Mouse (Mus musculus) common myeloid progenitor, adult 5-6 weeks (primary cell): ENCODE results near the gene Ppp2r1b. TPM values are rescaled to one million over a fixed set of nuclear protein-coding genes. Genes with fewer than 3 reads are reported as not detected.

Experiments
- ATAC-seq: replicated peaks from 2 replicates; pipeline ENCODE4 v1.8.0; 2016; ENCODE audit warnings: low read depth, mild to moderate bottlenecking, moderate TSS enrichment, inconsistent platforms; ENCODE audit not compliant: poor library complexity, severe bottlenecking
- total RNA-seq: library from RNA; stranded (forward); fragments of 200-1000, 187-1606 nt; gene quantifications from 2 replicates; pipeline ENCODE4 v1.2.3, GENCODE M21; 2017

The Ppp2r1b gene
- total RNA-seq, 1 experiment from 2014 or later, result 66.6 TPM

DNA sequence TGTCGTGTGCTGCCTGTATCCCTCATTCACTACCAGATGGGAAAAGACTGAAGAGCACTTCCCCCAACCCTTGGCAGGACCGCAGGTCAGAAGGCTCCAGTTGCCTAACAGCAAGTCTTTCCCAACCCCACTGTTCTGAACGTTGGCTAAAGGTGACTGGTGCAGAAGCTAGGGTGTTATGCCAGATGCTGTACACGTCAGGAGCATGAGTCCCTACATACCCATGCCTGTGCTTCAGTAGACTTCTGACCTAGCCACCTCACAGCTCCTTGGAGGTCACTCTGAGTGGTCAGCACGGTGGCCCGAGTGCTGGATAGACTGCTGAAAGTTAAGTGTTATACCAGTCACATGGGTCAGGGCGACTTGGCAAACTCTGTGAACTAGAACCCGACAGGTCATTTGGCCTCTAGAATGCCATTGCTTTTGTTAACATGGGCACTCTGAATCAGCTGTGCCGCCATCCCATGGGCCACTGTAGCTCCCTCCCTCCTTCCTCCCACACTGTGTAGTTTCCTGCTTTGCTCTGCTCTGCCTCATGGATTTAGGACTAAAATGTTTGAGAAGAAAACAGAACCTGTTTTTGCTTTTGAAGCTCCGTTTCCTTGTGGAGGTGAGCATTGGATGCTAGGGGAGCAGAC is 9.9 kb upstream of the Ppp2r1b start:
- ATAC-seq, result peak; percentile 57

DNA sequence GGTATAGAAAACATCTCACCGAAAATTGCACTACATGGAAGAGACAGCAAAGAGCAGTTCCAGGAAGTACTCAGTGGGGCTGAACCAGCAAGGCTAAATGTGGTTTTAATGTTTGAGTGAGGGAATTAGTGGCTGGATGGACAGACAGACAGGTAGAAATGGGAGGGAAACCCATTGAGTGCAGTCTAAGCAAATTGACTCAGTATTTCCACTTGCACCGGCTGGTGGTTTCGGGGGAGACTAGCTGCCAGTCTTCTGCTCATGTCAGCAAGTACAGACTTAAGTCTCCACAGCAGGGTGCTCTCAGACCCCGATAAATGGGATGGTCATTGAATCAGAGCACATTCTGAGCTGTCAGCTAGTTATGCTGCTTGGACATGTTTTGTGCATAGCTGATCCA is 9.0 kb upstream of the Ppp2r1b start:
- no peak for ATAC-seq

DNA sequence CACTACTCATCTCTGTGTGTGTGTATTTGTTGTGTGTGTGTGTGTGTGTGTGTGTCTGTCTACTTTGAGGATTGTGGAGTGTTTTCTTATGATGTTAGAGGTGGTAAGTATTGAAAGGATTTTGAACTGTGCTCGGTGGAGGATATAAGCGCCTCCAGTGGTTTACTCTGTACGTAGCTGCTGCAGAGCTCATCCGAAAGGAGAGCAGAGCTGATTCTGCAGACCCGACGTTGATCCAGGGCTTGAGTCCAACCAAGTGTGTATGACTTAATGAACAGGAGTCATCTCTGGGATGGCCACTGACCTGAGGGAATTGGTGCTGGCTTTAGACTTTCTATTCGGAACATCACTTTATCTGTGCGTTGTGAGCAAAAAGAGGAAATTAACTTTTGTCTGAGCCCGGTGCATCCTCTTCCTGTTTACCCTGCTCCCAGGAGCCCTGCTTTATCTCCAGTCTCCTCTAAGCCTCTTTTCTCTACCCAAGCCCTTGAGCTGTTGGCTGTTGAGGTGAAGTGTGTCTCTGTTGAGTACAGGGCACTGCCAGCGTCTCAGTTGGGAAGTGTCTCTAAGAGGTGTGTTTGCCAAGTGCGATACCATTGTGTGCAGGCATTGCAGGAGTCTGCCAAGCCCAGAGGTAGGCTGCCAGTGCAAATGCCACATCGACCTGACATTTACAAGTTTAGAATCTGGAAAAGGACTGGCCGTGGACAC is 3.9 kb upstream of the Ppp2r1b start:
- ATAC-seq, result peak; percentile 81

DNA sequence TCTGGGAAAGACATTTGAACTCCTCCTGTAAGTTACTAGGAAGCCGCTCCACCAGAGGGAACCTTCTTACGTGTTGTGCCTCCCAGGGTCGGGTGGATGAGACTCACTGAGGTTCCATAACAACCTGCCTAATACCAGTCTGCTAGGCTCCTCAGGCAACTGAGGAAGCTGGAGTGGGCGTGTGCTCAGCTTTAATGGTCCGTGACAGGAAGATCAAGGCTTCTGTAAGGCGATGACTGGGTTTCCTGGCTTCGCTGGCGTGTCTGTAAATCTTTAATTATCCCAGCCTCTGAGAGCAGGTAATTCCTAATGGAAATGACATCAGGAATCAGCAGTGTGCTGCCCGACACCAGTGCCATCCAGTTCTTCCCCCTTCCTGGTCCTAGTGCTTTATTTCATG is 446 bp downstream of the Ppp2r1b start:
- ATAC-seq, result no peak

DNA sequence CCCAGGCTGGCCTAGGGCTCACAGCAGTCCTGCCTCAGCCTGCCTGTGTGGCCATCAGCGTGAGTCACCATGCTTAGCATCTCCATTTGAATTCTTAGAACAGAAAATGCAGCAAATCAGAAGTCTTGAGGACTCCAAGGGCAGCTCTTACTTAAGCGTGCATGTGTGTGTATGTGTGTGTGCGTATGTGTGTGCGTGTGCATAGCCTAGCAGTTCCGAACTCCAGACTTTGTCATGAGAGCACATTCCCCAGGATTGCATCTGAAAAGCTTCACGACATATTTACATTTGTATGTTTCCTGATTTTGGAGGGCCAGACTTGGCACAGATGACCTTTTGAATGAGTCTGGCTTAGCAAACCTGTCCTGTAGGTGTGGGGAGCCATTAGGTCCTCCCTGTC is 2.0 kb downstream of the Ppp2r1b start:
- no peak for ATAC-seq

DNA sequence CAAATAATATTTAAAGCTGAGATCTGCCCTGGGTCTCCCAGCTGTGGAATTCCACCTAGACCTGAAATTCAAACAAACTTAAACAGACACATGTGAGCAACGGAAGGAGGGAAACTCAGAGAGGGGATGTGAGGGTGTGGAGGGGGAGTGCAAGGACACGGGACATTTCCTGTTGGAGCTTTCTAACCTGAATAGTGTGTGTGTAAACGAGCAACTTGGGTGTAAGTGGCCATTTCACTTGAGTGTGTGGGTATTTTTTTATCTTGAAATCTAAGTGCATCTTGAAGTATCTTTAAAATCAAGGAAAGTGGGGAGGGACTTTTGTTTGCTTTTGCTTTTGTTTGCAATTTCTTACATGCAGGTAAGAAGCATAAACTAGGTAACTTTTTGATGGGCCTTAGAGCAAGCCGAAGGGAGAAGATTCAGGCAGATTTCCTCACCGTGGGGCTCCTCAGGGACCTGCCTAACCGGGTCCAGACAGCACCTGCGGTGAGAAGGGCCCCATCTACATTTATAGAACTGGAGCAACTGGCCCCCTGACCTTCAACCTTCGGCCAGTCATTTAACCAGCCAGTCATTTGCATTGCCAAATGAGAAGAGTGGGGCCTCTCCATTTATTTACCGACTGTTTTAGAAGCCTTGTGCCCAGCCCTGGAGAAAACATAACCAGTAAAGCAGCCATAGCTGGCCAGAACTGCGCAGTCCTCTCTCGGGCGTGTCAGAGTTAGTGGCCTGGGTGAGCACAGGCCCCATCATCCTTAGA is 2.7 kb downstream of the Ppp2r1b start:
- ATAC-seq, result no peak

DNA sequence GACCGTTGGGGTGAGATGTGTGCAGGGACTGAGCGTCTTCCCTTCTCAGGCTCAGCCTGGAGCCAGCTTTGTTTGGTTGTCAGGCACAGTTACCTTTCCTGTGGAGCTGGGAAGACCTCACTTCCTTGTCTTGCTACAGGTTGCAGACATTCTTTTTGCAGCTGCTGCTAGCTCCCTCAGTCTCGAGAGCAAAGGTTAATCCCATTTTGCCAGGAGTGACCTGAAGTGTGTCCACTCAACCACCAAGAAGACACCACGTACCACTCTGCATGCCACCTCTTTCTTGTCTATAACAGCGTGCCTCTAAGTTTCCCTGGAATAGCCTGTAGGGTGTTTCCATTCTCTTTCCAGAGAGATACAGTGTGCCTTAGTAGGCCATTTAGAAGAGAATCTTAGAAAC is 3.7 kb downstream of the Ppp2r1b start:
- no peak for ATAC-seq

DNA sequence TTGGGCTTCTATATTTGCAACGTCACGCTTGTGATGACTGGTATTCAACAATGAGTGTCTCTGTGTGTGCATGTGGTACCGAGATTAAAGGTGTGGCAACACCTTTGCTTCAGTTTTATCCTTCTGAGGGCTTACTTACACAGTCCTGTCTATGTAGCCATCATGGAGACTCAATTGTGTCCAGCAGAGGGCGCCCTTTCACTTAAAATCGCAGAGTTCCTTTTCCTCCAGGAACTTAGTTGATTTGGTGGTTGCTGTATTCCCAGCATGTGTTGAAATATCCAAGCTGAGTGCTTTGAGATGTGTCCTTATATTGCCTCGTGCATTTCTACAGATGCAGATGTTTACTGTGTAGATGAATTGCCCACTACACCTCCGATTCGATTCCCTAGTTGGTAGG is 4.1 kb downstream of the Ppp2r1b start:
- ATAC-seq, result peak; percentile 21; the same call in 1 of the 2 replicates

DNA sequence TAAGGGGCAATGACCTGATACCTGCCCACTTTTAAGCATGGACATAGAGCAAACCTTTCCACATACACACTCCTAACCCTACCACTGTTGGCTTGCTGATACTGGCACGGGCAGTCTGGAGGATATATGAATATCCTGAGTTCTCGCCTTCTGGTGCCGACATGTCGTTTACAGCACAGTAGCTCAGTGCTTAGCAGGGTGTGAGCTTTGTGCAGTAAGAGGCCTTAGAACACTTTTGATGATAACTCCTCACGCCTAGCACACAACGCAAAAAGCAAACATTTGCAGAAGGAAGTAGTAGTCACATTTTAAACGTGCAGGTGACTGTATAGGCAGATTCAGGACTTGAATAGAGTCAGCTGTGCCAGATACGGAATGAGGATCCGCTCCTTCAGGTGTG is 4.7 kb downstream of the Ppp2r1b start:
- no peak for ATAC-seq

DNA sequence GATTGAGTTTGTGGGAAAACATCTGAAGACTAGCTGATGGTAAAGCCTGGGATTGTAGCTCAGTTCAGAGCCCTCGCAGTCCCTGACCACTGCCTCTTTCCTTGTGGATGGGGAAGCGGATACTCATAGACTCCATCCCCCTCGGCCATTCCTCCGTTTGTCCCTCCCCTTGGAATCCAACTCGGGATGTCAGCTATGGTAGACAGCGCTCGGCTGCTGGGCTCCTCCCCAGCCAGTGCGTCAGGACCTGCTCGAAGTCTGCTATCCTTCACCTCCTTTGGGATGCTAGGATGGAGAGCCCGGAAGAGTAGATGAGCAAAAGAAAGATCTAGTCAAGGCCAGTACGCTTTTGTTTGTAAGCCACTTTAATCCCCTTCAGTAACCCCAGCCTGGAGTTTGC is 5.2 kb downstream of the Ppp2r1b start:
- ATAC-seq, result no peak

DNA sequence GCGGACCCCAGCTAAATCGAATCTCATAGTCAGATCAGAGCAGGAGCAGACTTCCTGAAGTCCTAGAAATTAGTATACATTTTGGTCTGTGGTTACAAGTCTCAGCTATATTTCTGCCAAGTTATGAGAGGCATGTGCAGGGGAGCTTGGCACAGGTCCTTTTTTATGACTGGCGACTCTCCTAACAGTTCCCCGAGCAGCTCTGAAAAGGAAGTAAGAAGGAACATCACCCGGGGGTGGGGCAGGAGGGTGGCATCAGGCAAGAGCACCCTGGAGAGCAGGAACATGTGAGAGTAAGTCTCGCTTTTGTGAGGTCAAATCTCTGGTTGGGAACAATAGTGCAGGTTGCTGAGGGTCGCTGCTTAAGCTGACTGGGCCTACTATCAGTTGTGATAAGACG is 5.6 kb downstream of the Ppp2r1b start:
- peak; percentile 36 for ATAC-seq

DNA sequence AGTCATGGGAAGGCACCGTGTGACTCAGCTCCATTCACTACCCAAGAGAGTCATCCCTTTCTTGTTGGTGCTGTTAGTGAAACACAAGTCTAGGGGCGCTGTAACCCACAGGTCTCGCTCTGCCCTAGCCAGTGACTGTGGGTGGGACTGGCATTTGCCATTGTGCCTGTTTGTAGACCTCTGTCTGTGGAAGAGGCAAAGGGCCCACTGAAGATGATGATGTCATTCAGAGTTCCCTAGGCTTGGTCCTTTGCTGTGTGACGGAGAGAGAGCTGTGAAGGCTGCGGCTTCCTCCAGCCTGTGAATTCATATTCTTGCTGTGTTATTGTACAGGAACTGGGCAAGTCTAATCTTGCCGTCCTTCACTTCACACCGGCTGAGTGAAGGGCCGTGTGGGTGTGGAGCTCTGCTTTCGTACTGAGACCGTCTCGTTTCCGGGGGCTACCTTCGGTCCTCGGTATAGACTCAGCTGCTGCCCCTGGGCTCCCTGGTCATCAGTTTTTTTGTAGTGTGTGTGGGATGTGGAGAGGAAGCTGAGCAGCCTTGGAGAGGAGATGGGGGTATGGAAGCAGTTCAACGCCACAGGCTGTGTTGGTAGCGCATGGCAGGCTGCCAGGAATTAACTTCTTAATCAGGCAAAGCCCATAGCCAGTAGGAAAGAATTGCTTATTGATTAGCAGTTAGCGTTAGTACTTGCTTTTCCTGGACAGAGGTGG is 7.7 kb downstream of the Ppp2r1b start:
- peak; percentile 39 for ATAC-seq

DNA sequence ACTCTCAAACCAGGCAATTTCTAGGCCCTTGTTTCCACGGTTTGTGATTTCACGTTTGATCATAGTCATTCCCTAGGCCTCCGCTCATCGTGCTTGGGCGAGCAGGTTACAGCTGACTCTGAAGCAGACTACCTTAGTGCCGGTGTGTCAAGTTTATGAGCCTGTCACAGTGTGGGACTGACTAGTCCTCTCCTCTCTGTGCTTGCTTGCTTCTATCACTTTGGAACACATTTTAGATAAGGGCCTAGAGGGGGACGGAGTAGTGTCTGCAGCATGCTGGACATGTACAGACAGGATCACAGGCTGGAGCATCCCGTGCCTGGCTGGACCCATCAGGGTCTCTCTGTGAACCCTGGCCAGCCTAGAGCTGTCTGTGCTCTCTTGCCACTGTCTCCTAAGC is 9.3 kb downstream of the Ppp2r1b start:
- no peak for ATAC-seq

DNA sequence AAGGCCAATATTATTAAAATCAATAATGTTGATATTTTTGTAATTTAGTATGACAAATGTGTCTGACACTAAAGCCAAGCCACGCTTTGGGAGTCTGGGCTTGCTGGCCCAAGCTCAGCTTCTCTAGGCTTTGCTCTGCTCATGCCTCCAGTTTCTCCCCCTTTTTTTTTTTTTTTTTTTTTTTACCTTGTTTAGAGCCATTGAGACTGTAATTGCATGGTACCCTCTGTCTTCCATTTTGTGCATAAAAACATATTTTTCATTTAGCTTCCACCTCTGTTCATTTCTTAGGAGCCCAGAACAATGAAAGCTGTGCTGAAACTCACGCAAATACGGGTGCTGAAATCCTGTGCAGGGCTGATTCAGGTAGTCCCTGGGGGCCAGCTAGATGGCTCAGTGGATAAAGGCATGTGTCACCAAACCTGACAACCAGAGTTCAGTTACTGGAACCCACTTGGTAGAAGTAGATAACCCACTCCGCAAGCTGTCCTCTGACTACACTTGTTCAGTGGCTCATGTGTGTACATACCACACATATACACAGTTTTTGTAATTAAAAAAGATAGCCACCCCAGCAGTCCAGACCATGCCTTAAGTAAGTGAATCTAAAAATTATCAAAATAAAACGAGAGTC is 10.1 kb downstream of the Ppp2r1b start:
- ATAC-seq, result no peak

DNA sequence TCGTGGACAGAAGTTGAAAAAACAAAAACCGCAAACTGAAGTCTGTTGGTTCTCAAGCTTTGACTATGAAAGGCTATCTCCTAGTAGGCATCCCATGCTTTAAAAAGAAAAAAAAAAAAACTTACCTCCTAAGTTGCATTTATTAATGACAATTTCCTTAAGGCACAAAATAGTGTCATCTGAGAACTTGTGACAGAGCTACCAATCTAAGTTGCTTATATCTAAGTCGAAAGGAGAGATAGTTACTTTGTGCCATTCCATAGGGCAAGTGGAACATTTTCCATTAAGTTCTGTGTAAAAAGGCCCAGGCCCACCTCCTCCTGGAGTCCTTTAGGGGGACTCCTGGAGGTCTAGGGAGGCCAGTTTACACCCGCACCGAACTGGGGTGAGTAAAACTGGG is 10.7 kb downstream of the Ppp2r1b start:
- ATAC-seq, result no peak

DNA sequence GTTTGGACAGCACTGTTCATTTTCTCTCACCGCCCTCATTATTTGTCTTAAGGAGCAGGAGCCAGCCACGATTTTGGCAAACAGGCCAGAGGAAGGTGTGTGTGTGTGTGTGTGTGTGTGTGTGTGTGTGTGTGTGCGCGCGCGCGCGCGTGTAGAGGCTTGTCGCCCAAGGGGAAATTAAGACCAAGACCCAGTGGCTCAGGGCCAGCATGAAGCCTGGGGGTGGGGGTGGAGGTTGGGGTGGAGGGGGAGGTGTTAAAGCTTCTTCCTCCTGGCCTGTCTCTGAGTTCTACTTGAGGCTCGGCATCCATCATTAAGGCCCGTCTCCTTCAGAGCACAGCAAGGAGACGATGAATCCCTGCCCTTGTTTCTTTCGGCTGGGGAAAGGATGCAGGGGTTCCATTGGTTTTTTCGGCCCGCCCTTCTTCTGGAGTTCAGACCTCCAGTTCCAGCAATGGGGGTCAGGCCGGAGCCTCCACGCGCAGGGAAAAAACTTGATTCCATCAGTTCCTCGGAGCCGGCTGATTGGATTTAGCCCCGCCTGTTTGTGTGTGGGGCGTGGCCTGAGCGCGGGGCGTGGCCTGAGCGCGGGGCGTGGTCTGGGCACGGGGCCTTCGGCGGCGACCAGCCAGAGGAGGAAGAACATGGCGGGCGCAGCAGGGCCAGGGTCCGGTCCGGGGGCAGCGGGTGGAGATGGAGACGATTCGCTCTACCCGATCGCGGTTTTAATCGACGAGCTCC is 11.4 kb downstream of the Ppp2r1b start:
- ATAC-seq, result peak; percentile 71

DNA sequence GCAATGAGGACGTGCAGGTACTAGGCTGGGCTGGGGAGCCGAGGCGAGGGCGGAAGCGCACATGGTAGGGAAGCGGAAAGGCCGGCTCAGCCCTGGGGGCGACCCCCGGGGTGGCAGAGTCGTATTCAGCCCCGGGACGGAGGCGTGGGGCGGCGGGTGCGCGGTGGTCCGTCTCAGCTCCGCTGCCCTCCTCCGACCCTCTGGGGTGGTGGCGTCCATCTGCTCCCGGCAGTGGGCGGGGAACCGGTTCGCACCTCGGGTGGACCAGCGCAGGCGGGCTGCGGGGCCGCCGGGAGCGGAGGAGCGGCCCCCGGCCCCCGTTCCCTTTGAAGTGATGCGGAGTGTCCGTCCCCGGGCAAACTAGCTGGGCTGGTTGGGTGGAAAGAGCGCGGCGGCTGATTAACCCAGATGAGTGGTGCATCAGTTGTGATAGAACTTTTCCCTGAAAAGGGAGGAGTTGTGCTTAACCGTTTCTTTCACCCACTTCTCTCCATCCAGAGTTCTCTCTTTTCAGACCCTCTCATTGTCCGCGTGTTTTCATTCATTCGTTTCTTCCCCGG is 12.1 kb downstream of the Ppp2r1b start:
- peak; percentile 7; the same call in 1 of the 2 replicates for ATAC-seq

DNA sequence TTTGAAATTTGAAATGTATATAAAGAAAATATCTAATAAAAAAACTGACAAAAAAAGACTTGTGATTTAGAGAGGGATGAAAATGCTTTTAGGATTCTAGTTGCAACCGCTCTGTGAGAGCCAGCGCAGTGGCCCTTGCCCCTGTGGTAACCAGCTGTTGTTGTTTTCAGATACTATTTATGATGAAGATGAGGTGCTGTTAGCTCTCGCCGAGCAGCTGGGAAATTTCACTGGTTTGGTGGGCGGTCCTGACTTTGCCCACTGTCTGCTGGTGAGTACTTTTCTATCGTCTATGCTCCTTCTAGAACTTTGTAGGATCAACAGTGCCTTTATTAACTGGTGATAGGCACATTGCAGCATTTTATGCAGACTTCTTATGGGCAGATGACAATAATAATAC is 13.6 kb downstream of the Ppp2r1b start:
- no peak for ATAC-seq

DNA sequence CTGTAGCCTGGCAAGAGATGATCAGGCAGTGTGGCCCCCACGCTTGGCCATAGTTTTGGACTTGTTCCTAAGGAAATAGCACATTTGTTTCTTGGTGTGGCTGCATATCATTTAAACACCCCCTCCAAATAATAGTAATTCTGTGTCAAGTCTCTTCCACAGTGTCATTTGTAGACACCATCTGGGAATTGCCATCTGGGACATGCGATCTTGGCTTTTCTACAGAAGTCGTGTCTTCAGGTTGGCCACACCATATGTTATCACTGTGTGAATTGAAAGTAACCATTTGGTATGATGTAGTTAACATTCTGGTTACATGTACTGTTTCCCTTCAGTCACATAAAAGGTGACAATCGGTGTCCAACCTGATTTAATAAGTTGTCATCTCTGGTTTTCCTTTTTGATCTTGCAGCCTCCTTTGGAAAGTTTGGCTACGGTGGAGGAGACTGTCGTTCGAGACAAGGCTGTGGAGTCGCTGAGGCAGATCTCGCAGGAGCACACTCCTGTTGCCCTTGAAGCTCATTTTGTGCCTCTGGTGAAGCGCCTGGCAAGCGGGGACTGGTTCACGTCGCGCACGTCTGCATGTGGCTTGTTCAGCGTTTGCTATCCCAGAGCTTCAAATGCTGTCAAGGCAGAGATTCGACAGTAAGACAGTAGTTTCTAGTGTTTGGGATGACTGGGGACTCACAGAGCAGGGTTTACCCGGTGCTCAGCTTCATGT is 16.2 kb downstream of the Ppp2r1b start:
- ATAC-seq, result no peak
